Mouse (Mus musculus) right cerebral cortex, postnatal 14 days (tissue): ENCODE data around the gene Micu1.

Experiments
- DNase-seq: peaks from one replicate; pipeline ENCODE4 v3.0.0; 2022

The Micu1 gene

GRCm38 (mm10) chr10:59727251-59727650 lies 25.0 kb downstream of the Micu1 start:
- DNase-seq: no peak

- no peak for DNase-seq
Observed at GRCm38 (mm10) chr10:59729261-59729660, 27.0 kb downstream of the Micu1 start.

- no peak for DNase-seq
Observed at GRCm38 (mm10) chr10:59729842-59730241, 27.6 kb downstream of the Micu1 start.

GRCm38 (mm10) chr10:59736027-59736598 lies 33.8 kb downstream of the Micu1 start:
- no peak for DNase-seq

GRCm38 (mm10) chr10:59741448-59741847 lies 39.2 kb downstream of the Micu1 start:
- DNase-seq: no peak

- DNase-seq: no peak
Observed at GRCm38 (mm10) chr10:59743397-59743796, 41.1 kb downstream of the Micu1 start.

GRCm38 (mm10) chr10:59743969-59744368 lies 41.7 kb downstream of the Micu1 start:
- DNase-seq: no peak

- DNase-seq: no peak
Observed at GRCm38 (mm10) chr10:59747334-59747733, 45.1 kb downstream of the Micu1 start.

- no peak for DNase-seq
Observed at GRCm38 (mm10) chr10:59748699-59749200, 46.5 kb downstream of the Micu1 start.

- no peak for DNase-seq
Observed at GRCm38 (mm10) chr10:59753538-59754069, 51.3 kb downstream of the Micu1 start.

- DNase-seq: no peak
Observed at GRCm38 (mm10) chr10:59754104-59754503, 51.8 kb downstream of the Micu1 start.

- DNase-seq: no peak
Observed at GRCm38 (mm10) chr10:59754901-59755300, 52.6 kb downstream of the Micu1 start.

GRCm38 (mm10) chr10:59755681-59756080 lies 53.4 kb downstream of the Micu1 start:
- DNase-seq: no peak

- no peak for DNase-seq
Observed at GRCm38 (mm10) chr10:59756090-59756489, 53.8 kb downstream of the Micu1 start.

GRCm38 (mm10) chr10:59756570-59756969 lies 54.3 kb downstream of the Micu1 start:
- DNase-seq: no peak

- DNase-seq: no peak
Observed at GRCm38 (mm10) chr10:59764781-59765180, 62.5 kb downstream of the Micu1 start.

- no peak for DNase-seq
Observed at GRCm38 (mm10) chr10:59768369-59769079, 66.2 kb downstream of the Micu1 start.

- no peak for DNase-seq
Observed at GRCm38 (mm10) chr10:59771375-59772048, 69.2 kb downstream of the Micu1 start.

GRCm38 (mm10) chr10:59772049-59772397 lies 69.7 kb downstream of the Micu1 start:
- no peak for DNase-seq

GRCm38 (mm10) chr10:59773441-59774140 lies 71.3 kb downstream of the Micu1 start:
- no peak for DNase-seq

GRCm38 (mm10) chr10:59774141-59774534 lies 71.9 kb downstream of the Micu1 start:
- DNase-seq: no peak

GRCm38 (mm10) chr10:59777246-59777645 lies 75.0 kb downstream of the Micu1 start:
- DNase-seq: no peak

GRCm38 (mm10) chr10:59778137-59778710 lies 75.9 kb downstream of the Micu1 start:
- DNase-seq: no peak
